Mouse (Mus musculus): ENCODE data around the gene Fzd9.
"Not testable (repeated sequence)": the region's sequence is repeated elsewhere in the genome, so short reads cannot be mapped to it uniquely, and the experiment has no call there.

Gene Fzd9

GRCm38 (mm10) chr5:135247337-135247736 lies 3.7 kb downstream of the Fzd9 start:
- DNase-seq: no peak

GRCm38 (mm10) chr5:135246531-135246930 lies 4.5 kb downstream of the Fzd9 start:
- DNase-seq: no peak

- no peak for DNase-seq
These were observed 7.9 kb downstream of the Fzd9 start for GRCm38 (mm10) chr5:135243166-135243565.

- DNase-seq: no peak
These were observed 8.4 kb downstream of the Fzd9 start for GRCm38 (mm10) chr5:135242608-135243007.

- DNase-seq: no peak
These were observed 8.9 kb downstream of the Fzd9 start for GRCm38 (mm10) chr5:135242136-135242535.

GRCm38 (mm10) chr5:135241474-135241873 lies 9.6 kb downstream of the Fzd9 start:
- DNase-seq: no peak

GRCm38 (mm10) chr5:135238832-135239231 lies 12.2 kb downstream of the Fzd9 start:
- DNase-seq: no peak

- peak; percentile 77 for DNase-seq
These were observed 14.5 kb downstream of the Fzd9 start for GRCm38 (mm10) chr5:135236571-135236970.

GRCm38 (mm10) chr5:135233166-135233920 lies 17.7 kb downstream of the Fzd9 start:
- DNase-seq: no peak

GRCm38 (mm10) chr5:135230186-135230585 lies 20.8 kb downstream of the Fzd9 start:
- DNase-seq: no peak

GRCm38 (mm10) chr5:135225879-135226278 lies 25.2 kb downstream of the Fzd9 start:
- DNase-seq: not testable (repeated sequence)

GRCm38 (mm10) chr5:135224169-135224568 lies 26.9 kb downstream of the Fzd9 start:
- DNase-seq: no peak

- no peak for DNase-seq
These were observed 29.0 kb downstream of the Fzd9 start for GRCm38 (mm10) chr5:135222066-135222465.

- no peak for DNase-seq
These were observed 30.1 kb downstream of the Fzd9 start for GRCm38 (mm10) chr5:135220941-135221340.

GRCm38 (mm10) chr5:135216871-135217270 lies 34.2 kb downstream of the Fzd9 start:
- no peak for DNase-seq

- no peak for DNase-seq
These were observed 42.8 kb downstream of the Fzd9 start for GRCm38 (mm10) chr5:135208197-135208596.

GRCm38 (mm10) chr5:135202763-135203162 lies 48.3 kb downstream of the Fzd9 start:
- DNase-seq: no peak
